Mouse (Mus musculus) T-helper 1 cell (primary cell): ENCODE data around the gene Adamts5.

ENCODE experiments used
- in situ Hi-C: fragments of 300-600 bp; cut with MboI, MseI; formaldehyde crosslinking; loops from one replicate; pipeline ENCODE4 v1.15.1; 2025; ENCODE audit warnings: high pct_unique_total_duplicates

Gene Adamts5

GRCm38 (mm10) chr16:85822330-85822916 lies 79.2 kb downstream of the Adamts5 start:
- in situ Hi-C loops = no loop called here

GRCm38 (mm10) chr16:85819808-85820458 lies 81.7 kb downstream of the Adamts5 start:
- in situ Hi-C loops = no loop called here

GRCm38 (mm10) chr16:85814116-85814515 lies 87.5 kb downstream of the Adamts5 start:
- in situ Hi-C loops = no loop called here

GRCm38 (mm10) chr16:85807626-85808025 lies 94.0 kb downstream of the Adamts5 start:
- in situ Hi-C loops = loop anchor here (5.0 kb wide), 1 partner anchor 1440 kb away; no protein-coding TSS in a partner anchor

- in situ Hi-C loops = loop anchor here (5.0 kb wide), 1 partner anchor 1440 kb away; no protein-coding TSS in a partner anchor
These were observed 94.6 kb downstream of the Adamts5 start for GRCm38 (mm10) chr16:85807072-85807471.
